Mouse (Mus musculus) midbrain, embryonic 15.5 days (tissue): ENCODE data around the gene Igfbp1. TPM values are rescaled to one million over a fixed set of nuclear protein-coding genes. Genes with fewer than 3 reads are reported as not detected.

ENCODE experiments used
- ATAC-seq: fragments of 200-750 bp; cut with Nextera tagmentation; replicated peaks from 2 replicates; pipeline ENCODE4 v1.8.0; 2017; ENCODE audit warnings: moderate TSS enrichment
- H3K27ac ChIP-seq: fragments of 300-500 bp; sonication (generic); 2 replicates; pipeline ENCODE4 v1.5.1; 2015; ENCODE audit warnings: mild to moderate bottlenecking, inconsistent platforms
- H3K27me3 ChIP-seq: fragments of 300-500 bp; sonication (generic); replicated peaks from 2 replicates; pipeline ENCODE4 v1.6.1; 2015; ENCODE audit warnings: inconsistent platforms
- H3K36me3 ChIP-seq: fragments of 300-500 bp; sonication (generic); replicated peaks from 2 replicates; pipeline ENCODE4 v1.6.1; 2015; ENCODE audit warnings: inconsistent platforms
- H3K4me1 ChIP-seq: fragments of 300-500 bp; sonication (generic); 2 replicates; pipeline ENCODE4 v1.6.1; 2015; ENCODE audit warnings: inconsistent platforms
- H3K4me2 ChIP-seq: fragments of 300-500 bp; sonication (generic); 2 replicates; pipeline ENCODE4 v1.6.1; 2015; ENCODE audit warnings: inconsistent platforms, mild to moderate bottlenecking, moderate library complexity
- H3K4me3 ChIP-seq: fragments of 300-500 bp; sonication (generic); 2 replicates; pipeline ENCODE4 v1.5.1; 2015; ENCODE audit warnings: mild to moderate bottlenecking, inconsistent platforms
- H3K9ac ChIP-seq: fragments of 300-500 bp; sonication (generic); 2 replicates; pipeline ENCODE4 v1.6.1; 2015; ENCODE audit warnings: mild to moderate bottlenecking, inconsistent platforms
- H3K9me3 ChIP-seq: fragments of 300-500 bp; sonication (generic); 2 replicates; pipeline ENCODE4 v1.6.1; 2016; ENCODE audit warnings: inconsistent platforms
- whole genome bisulfite sequencing: fragments of 180-500 bp; shearing (Covaris S2); methylation state at CpG from one replicate; pipeline ENCODE4 v1.1.7; 2015; ENCODE audit warnings: mixed read lengths; 5-methylcytosine and 5-hydroxymethylcytosine counted together
- polyA plus RNA-seq: library from polyadenylated mRNA; unstranded; fragments of >200 nt; fragmentation: Nextera tagmentation; extraction: Ambion mirVana; gene quantifications from 2 replicates; pipeline ENCODE4 v1.2.1, GENCODE M21; 2015

Gene Igfbp1
- polyA plus RNA-seq, 1 experiment from 2014 or later: not detected

DNA sequence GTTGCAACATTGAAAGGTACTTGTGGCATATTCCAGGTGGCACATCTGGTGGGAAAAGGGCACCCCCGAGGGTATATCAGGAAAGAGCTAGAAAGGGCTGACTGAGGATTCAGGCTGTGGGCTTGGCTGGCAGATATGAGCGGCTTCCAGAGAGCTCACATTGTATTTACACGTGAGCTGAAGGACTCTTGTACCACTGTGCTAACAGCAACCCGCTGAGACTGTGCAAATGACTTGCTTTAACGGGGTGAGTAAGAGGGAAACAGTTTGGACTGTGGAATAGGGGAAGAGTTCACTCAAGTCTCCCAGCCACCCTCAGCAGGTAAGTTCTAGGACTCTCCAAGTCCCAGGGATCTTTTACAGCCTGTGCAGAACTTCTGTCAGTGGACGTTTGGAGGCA is 23.9 kb upstream of the Igfbp1 start:
- H3K9ac ChIP-seq: no peak overlapping the region
- no peak overlapping the region for H3K4me2 ChIP-seq
- WGBS: 84% methylated on average over 6 of the region's 6 CpGs
- no peaks in the 10 kb centered on the region for H3K36me3 ChIP-seq
- no peak overlapping the region for H3K4me3 ChIP-seq
- ATAC-seq: no peak
- no peaks in the 10 kb centered on the region for H3K27me3 ChIP-seq
- no peak overlapping the region for H3K27ac ChIP-seq
- no peaks in the 10 kb centered on the region for H3K9me3 ChIP-seq
- H3K4me1 ChIP-seq: no peaks in the 10 kb centered on the region

- Histone ChIP-seq H3K9ac (no peak overlapping the region), H3K4me2 (no peak overlapping the region), H3K27me3 (no peaks in the 10 kb centered on the region), H3K27ac (no peak overlapping the region), H3K9me3 (no peaks in the 10 kb centered on the region), H3K4me3 (no peak overlapping the region), H3K4me1 (peaks cover 10% of the 10 kb centered on the region), H3K36me3 (no peaks in the 10 kb centered on the region)
- no peak for ATAC-seq
- 73% methylated on average over 4 of the region's 4 CpGs for WGBS
Measured at GRCm38 (mm10) chr11:7178724-7179123, 18.9 kb upstream of the Igfbp1 start.

DNA sequence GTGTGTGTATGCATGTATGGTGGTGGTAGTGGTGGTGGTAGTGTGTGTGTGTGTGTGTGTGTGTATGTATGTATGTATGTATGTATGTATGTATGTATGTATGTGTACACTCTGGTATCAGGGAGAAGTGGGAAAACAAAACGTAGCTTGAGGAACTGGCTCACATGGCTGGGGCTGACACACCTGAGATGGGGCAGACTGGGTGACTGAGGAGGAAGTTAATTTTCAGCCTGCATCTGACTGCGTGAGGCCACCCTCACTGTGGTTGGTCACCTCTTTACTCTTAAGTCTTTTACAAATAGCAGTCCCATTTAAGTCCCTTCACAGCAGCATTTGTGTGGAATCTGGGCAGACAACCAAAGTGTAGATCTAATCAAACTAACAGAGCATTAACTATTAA is 18.3 kb upstream of the Igfbp1 start:
- Histone ChIP-seq H3K4me3 (no peak overlapping the region), H3K4me1 (peaks cover 10% of the 10 kb centered on the region)
- WGBS: 92% methylated on average over 2 of the region's 2 CpGs

DNA sequence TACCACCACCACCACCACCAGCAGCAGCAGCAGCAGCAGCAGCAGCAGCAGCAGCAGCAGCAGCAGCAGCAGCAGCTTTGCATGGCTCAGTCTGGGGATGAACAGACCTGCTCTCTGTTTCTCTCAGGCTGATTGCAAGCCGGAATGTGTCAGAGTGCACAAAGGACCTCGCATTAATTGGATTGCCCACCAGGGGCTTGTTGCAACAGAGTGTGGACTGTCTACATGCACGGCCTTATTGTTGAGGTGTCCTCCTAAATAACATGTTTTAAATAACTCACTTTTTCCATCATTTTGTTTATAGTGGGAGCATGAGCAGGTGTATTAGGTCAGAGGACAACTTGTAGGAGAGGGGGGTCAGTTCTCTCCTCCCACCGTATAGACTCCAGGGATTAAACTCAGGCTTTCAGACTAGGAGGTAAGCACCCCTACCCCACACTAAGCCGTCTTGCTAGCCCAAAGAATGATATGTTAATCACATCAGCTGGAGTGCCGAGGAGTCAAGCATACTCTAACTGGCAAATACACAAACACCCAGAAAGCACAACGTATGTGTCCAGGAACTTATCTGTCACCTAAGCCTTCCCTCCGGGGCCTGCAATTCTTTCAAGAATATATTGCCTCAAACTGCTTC is 15.1 kb upstream of the Igfbp1 start:
- no peak overlapping the region for H3K4me2 ChIP-seq
- ATAC-seq: peak; percentile 66
- H3K27ac ChIP-seq: no peak overlapping the region
- H3K4me3 ChIP-seq: no peak overlapping the region
- H3K36me3 ChIP-seq: no peaks in the 10 kb centered on the region
- no peak overlapping the region for H3K9ac ChIP-seq
- H3K4me1 ChIP-seq: peaks cover 10% of the 10 kb centered on the region
- no peaks in the 10 kb centered on the region for H3K9me3 ChIP-seq
- WGBS: 7% methylated on average over 8 of the region's 8 CpGs
- H3K27me3 ChIP-seq: no peaks in the 10 kb centered on the region

More for the DNA sequence above, 18.3 kb upstream of the Igfbp1 start:
- Histone ChIP-seq H3K27me3 (no peaks in the 10 kb centered on the region), H3K4me2 (no peak overlapping the region), H3K27ac (no peak overlapping the region), H3K9ac (no peak overlapping the region), H3K36me3 (no peaks in the 10 kb centered on the region), H3K9me3 (no peaks in the 10 kb centered on the region)
- ATAC-seq: no peak

GRCm38 (mm10) chr11:7184420-7184819 is 13.2 kb upstream of the Igfbp1 start:
- Histone ChIP-seq H3K4me1 (peaks cover 10% of the 10 kb centered on the region), H3K4me3 (no peak overlapping the region), H3K36me3 (no peaks in the 10 kb centered on the region), H3K4me2 (no peak overlapping the region), H3K9me3 (no peaks in the 10 kb centered on the region), H3K9ac (no peak overlapping the region), H3K27ac (no peak overlapping the region), H3K27me3 (no peaks in the 10 kb centered on the region)
- 45% methylated on average over 1 of the region's 1 CpGs for WGBS
- no peak for ATAC-seq

- H3K36me3 ChIP-seq: no peaks in the 10 kb centered on the region
- no peak overlapping the region for H3K4me3 ChIP-seq
- H3K9me3 ChIP-seq: no peaks in the 10 kb centered on the region
- H3K9ac ChIP-seq: no peak overlapping the region
- peaks cover 5% of the 10 kb centered on the region for H3K4me1 ChIP-seq
- 65% methylated on average over 8 of the region's 8 CpGs for whole genome bisulfite sequencing
- H3K27ac ChIP-seq: no peak overlapping the region
- ATAC-seq: no peak
- no peak overlapping the region for H3K4me2 ChIP-seq
- no peaks in the 10 kb centered on the region for H3K27me3 ChIP-seq
Measured at GRCm38 (mm10) chr11:7187472-7187871, 10.1 kb upstream of the Igfbp1 start.

GRCm38 (mm10) chr11:7188469-7188868 is 9.1 kb upstream of the Igfbp1 start, which contains the start of gene Gm11985:
Gm11985 (minus strand) TSS chr11:7188569.
- Histone ChIP-seq H3K4me2 (no peak within 1 kb of the TSS), H3K9ac (no peak within 1 kb of the TSS), H3K4me1 (no peaks in the 10 kb centered on the region), H3K9me3 (no peaks in the 10 kb centered on the region), H3K27ac (no peak within 1 kb of the TSS), H3K36me3 (no peaks in the 10 kb centered on the region), H3K4me3 (no peak within 1 kb of the TSS), H3K27me3 (no peaks in the 10 kb centered on the region)
- no peak for ATAC-seq
- 90% methylated on average over 13 of the region's 13 CpGs for WGBS

GRCm38 (mm10) chr11:7192710-7193109 is 4.9 kb upstream of the Igfbp1 start:
- no peak for ATAC-seq
- H3K9me3 ChIP-seq: no peaks in the 10 kb centered on the region
- 70% methylated on average over 6 of the region's 6 CpGs for WGBS

GRCm38 (mm10) chr11:7193134-7193533 is 4.4 kb upstream of the Igfbp1 start:
- peaks cover 7% of the 10 kb centered on the region; the same call in 1 of the 2 replicates for H3K4me1 ChIP-seq
- H3K9me3 ChIP-seq: no peaks in the 10 kb centered on the region
- no peak overlapping the region for H3K4me2 ChIP-seq
- H3K9ac ChIP-seq: no peak overlapping the region
- 0 out of 2 replicates have a peak, but pooled peaks cover 1% of the 10 kb centered on the region for H3K27me3 ChIP-seq
- ATAC-seq: no peak
- no peak overlapping the region for H3K27ac ChIP-seq
- no peak overlapping the region for H3K4me3 ChIP-seq
- no peaks in the 10 kb centered on the region for H3K36me3 ChIP-seq
- 82% methylated on average over 9 of the region's 9 CpGs for WGBS

More at GRCm38 (mm10) chr11:7192710-7193109, 4.9 kb upstream of the Igfbp1 start:
- Histone ChIP-seq H3K27me3 (no peaks in the 10 kb centered on the region), H3K36me3 (no peaks in the 10 kb centered on the region), H3K4me3 (no peak overlapping the region), H3K4me2 (no peak overlapping the region), H3K9ac (no peak overlapping the region), H3K4me1 (peaks cover 6% of the 10 kb centered on the region; the same call in 1 of the 2 replicates), H3K27ac (no peak overlapping the region)

GRCm38 (mm10) chr11:7194432-7195311 is 2.9 kb upstream of the Igfbp1 start:
- Histone ChIP-seq H3K9ac (no peak overlapping the region), H3K4me3 (no peak overlapping the region), H3K9me3 (no peaks in the 10 kb centered on the region), H3K4me2 (no peak overlapping the region), H3K4me1 (peaks cover 7% of the 10 kb centered on the region; the same call in 1 of the 2 replicates), H3K27me3 (0 out of 2 replicates have a peak, but pooled peaks cover 2% of the 10 kb centered on the region), H3K36me3 (no peaks in the 10 kb centered on the region), H3K27ac (no peak overlapping the region)
- 93% methylated on average over 10 of the region's 10 CpGs for WGBS
- ATAC-seq: no peak

GRCm38 (mm10) chr11:7195312-7195685 is 2.3 kb upstream of the Igfbp1 start:
- 0 out of 2 replicates have a peak, but pooled peaks cover 2% of the 10 kb centered on the region for H3K27me3 ChIP-seq
- WGBS: 95% methylated on average over 4 of the region's 4 CpGs
- H3K36me3 ChIP-seq: no peaks in the 10 kb centered on the region
- H3K9ac ChIP-seq: no peak overlapping the region
- H3K4me3 ChIP-seq: no peak overlapping the region
- ATAC-seq: no peak
- H3K9me3 ChIP-seq: no peaks in the 10 kb centered on the region
- H3K27ac ChIP-seq: no peak overlapping the region
- peaks cover 7% of the 10 kb centered on the region; the same call in 1 of the 2 replicates for H3K4me1 ChIP-seq
- no peak overlapping the region for H3K4me2 ChIP-seq

DNA sequence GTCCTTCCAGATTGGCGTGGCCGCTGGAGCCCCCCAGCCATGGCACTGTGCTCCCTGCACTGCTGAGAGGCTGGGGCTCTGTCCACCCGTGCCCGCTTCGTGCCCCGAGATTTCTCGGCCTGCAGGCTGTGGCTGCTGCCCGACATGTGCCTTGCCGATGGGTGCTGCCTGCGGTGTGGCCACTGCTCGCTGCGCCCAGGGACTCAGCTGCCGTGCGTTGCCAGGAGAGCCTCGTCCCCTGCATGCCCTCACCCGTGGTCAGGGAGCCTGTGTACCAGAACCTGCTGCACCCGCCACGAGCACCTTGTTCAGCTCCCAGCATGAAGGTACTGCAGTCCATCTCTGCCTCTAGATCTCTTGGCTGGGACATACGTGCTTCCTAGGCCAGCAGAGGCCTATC is 424 bp downstream of the Igfbp1 start:
- Histone ChIP-seq H3K4me1 (peaks cover 7% of the 10 kb centered on the region; the same call in 1 of the 2 replicates), H3K9ac (no peak overlapping the region), H3K36me3 (no peaks in the 10 kb centered on the region), H3K27me3 (0 out of 2 replicates have a peak, but pooled peaks cover 2% of the 10 kb centered on the region), H3K4me2 (no peak overlapping the region), H3K4me3 (no peak overlapping the region), H3K9me3 (no peaks in the 10 kb centered on the region), H3K27ac (no peak overlapping the region)
- ATAC-seq: no peak
- WGBS: 85% methylated on average over 19 of the region's 19 CpGs
